ENCODE assay signal across 15 mouse cellular contexts in genomic region chr5:9910452-9911088, GRCm38 (mm10).
"Had no signal": no experiment of that assay in that cellular context is flagged by ENCODE, and none has a peak within 500 bp of the region (broad histone marks: within the 10 kb centered on the region; RNA-seq: fewer than 3 reads in every experiment).

No protein-coding gene starts in this region.

- H3K4me2 ChIP-seq: liver, embryonic 12.5 days; lung, embryonic 14.5 days; neural tube, embryonic 13.5 days; stomach, embryonic 15.5 days had no signal

- H3K27ac ChIP-seq: limb, embryonic 10.5 days; liver, embryonic 12.5 days; neural tube, embryonic 13.5 days; stomach, embryonic 15.5 days had no signal

- H3K36me3 ChIP-seq: limb, embryonic 10.5 days; liver, embryonic 12.5 days; neural tube, embryonic 13.5 days; stomach, embryonic 15.5 days had no signal

- H3K9me3 ChIP-seq: limb, embryonic 10.5 days; liver, embryonic 12.5 days; neural tube, embryonic 13.5 days; stomach, embryonic 15.5 days had no signal

- H3K4me3 ChIP-seq: left cerebral cortex, adult 2 months; limb, embryonic 10.5 days; liver, embryonic 12.5 days; myocyte; neural tube, embryonic 13.5 days; stomach, embryonic 15.5 days had no signal

- H3K9ac ChIP-seq: liver, embryonic 12.5 days; lung, embryonic 14.5 days; neural tube, embryonic 13.5 days; stomach, embryonic 15.5 days had no signal

- ATAC-seq: liver, embryonic 12.5 days had no signal

- H3K4me1 ChIP-seq: limb, embryonic 10.5 days; liver, embryonic 12.5 days; stomach, embryonic 15.5 days had no signal

- DNase-seq: kidney, adult 11 months; kidney, postnatal 10 days; kidney, postnatal 4 days; lung, embryonic 14.5 days; lung, postnatal 10 days; lung, postnatal 4 days; retina, postnatal 1 day; thymus, adult 2 months; thymus, postnatal 36 days had no signal

- H3K27me3 ChIP-seq: liver, embryonic 12.5 days; neural tube, embryonic 13.5 days; stomach, embryonic 15.5 days had no signal
